ENCODE assay signal across 7 mouse cellular contexts in genomic region chr17:65613142-65613462, GRCm38 (mm10). TPM values are rescaled to one million over a fixed set of nuclear protein-coding genes. Genes with fewer than 3 reads are reported as not detected.
A peak's percentile ranks its signal among the peaks of the same experiment; 100 is the strongest.
DNase-seq lines count a peak whose midpoint lies in the region; ATAC-seq and TF ChIP-seq lines count a peak whose summit lies in the region.

No protein-coding gene starts in this region.

- no peak for TF ChIP-seq POLR2A in limb, embryonic 14.5 days (IDR thresholded peaks at IDR 0.05; ENCODE audit: borderline replicate concordance, extremely low read depth, insufficient read depth, insufficient read length)

- H3K9ac ChIP-seq in neural tube, embryonic 11.5 days (ENCODE audit: low read length), result peak overlapping the region; percentile 90
- peak overlapping the region; percentile 96 for H3K9ac ChIP-seq in limb, embryonic 14.5 days (ENCODE audit: low read depth, low read length, severe bottlenecking)
- H3K9ac ChIP-seq in stomach, embryonic 15.5 days, result peak overlapping the region; percentile 98

- 0% methylated on average over 19 of the region's 42 CpGs for WGBS in neural tube, embryonic 11.5 days
- WGBS in limb, embryonic 14.5 days, result 2% methylated on average over 28 of the region's 42 CpGs
- under 1% methylated on average over 38 of the region's 42 CpGs for whole genome bisulfite sequencing in stomach, embryonic 15.5 days

- H3K36me3 ChIP-seq in neural tube, embryonic 11.5 days (ENCODE audit: control insufficient read depth, insufficient read depth, low read length), result no peaks in the 10 kb centered on the region
- no peaks in the 10 kb centered on the region for H3K36me3 ChIP-seq in limb, embryonic 14.5 days (ENCODE audit: control insufficient read depth, insufficient read depth, low read length)
- H3K36me3 ChIP-seq in stomach, embryonic 15.5 days, result no peaks in the 10 kb centered on the region

- H3K9me3 ChIP-seq in neural tube, embryonic 11.5 days (ENCODE audit: control insufficient read depth, low read length), result no peaks in the 10 kb centered on the region
- no peaks in the 10 kb centered on the region for H3K9me3 ChIP-seq in limb, embryonic 14.5 days (ENCODE audit: control insufficient read depth, low read length)
- no peaks in the 10 kb centered on the region for H3K9me3 ChIP-seq in stomach, embryonic 15.5 days

- peak; percentile 65; the same call in 1 of the 2 replicates for ATAC-seq in neural tube, embryonic 11.5 days (ENCODE audit: insufficient read depth, low FRiP score, low TSS enrichment)
- ATAC-seq in erythroid progenitor cell, adult 5-6 weeks (replicated peaks; ENCODE audit: low FRiP score, poor library complexity, severe bottlenecking), result peak; percentile 1; the same call in 1 of the 2 replicates
- ATAC-seq in limb, embryonic 14.5 days (ENCODE audit: low FRiP score, low read depth), result peak; percentile 59
- peak; percentile 57 for ATAC-seq in stomach, embryonic 15.5 days (ENCODE audit: insufficient read depth, low FRiP score, low read depth)

- no peaks in the 10 kb centered on the region for H3K27me3 ChIP-seq in neural tube, embryonic 11.5 days (ENCODE audit: control insufficient read depth, insufficient read depth, low read length)
- H3K27me3 ChIP-seq in limb, embryonic 14.5 days (ENCODE audit: control insufficient read depth, insufficient read depth, low read length), result no peaks in the 10 kb centered on the region
- no peaks in the 10 kb centered on the region for H3K27me3 ChIP-seq in stomach, embryonic 15.5 days (replicated peaks)

- H3K27ac ChIP-seq in neural tube, embryonic 11.5 days (ENCODE audit: low read depth, low read length), result peak overlapping the region; percentile 96
- H3K27ac ChIP-seq in limb, embryonic 14.5 days (replicated peaks; ENCODE audit: low read depth, low read length), result peak overlapping the region; percentile 99
- H3K27ac ChIP-seq in stomach, embryonic 15.5 days, result peak overlapping the region; percentile 99

- no peak for DNase-seq in neural tube, embryonic 11.5 days (ENCODE audit: low spot score)
- DNase-seq in neural tube, embryonic 10.5 days (ENCODE audit: extremely low spot score, low spot score), result no peak
- no peak for DNase-seq in limb, embryonic 14.5 days (ENCODE audit: low spot score)
- no peak for DNase-seq in retina, embryonic 14.5 days (ENCODE audit: low spot score)
- no peak for DNase-seq in layer of hippocampus, postnatal 10 days (ENCODE audit: low spot score in 2 of 2)

- peak overlapping the region; percentile 48; the same call in 1 of the 2 replicates for H3K4me2 ChIP-seq in neural tube, embryonic 11.5 days (ENCODE audit: low read depth)
- H3K4me2 ChIP-seq in limb, embryonic 14.5 days (replicated peaks; ENCODE audit: low read depth, low read length, severe bottlenecking), result peak overlapping the region; percentile 71; the same call in 1 of the 2 replicates
- H3K4me2 ChIP-seq in stomach, embryonic 15.5 days, result peak overlapping the region; percentile 58; the same call in 1 of the 2 replicates

- peak overlapping the region; percentile 97 for H3K4me3 ChIP-seq in neural tube, embryonic 11.5 days (ENCODE audit: low read depth, low read length)
- peak overlapping the region; percentile 96 for H3K4me3 ChIP-seq in limb, embryonic 14.5 days (replicated peaks; ENCODE audit: low read length)
- H3K4me3 ChIP-seq in stomach, embryonic 15.5 days (replicated peaks), result peak overlapping the region; percentile 86

- peaks cover 12% of the 10 kb centered on the region; the same call in 1 of the 2 replicates for H3K4me1 ChIP-seq in neural tube, embryonic 11.5 days (ENCODE audit: control insufficient read depth, insufficient read depth, low read length)
- peaks cover 26% of the 10 kb centered on the region for H3K4me1 ChIP-seq in limb, embryonic 14.5 days (ENCODE audit: control insufficient read depth, insufficient read depth, low read length)
- H3K4me1 ChIP-seq in stomach, embryonic 15.5 days, result peaks cover 8% of the 10 kb centered on the region

RNA-seq across cellular contexts. Expression of gene Vapa, which starts 0.3 kb away (rescaled TPM):
- 248 and 259 TPM in 2 replicates for polyA plus RNA-seq in neural tube, embryonic 11.5 days (2014; fragmentation: Nextera tagmentation; extraction: Ambion mirVana)
- 39.3 and 51.6 TPM in 2 replicates for total RNA-seq in erythroid progenitor cell, adult 5-6 weeks (2015; ENCODE audit: low replicate concordance)
- total RNA-seq in erythroid progenitor cell, adult 5-6 weeks (2017; ENCODE audit: low replicate concordance), result 30.6 and 32.3 TPM in 2 replicates
- 53.0 and 57.7 TPM in 2 replicates for polyA plus RNA-seq in limb, embryonic 14.5 days (2012; rRNA removed)
- 192 and 196 TPM in 2 replicates for polyA plus RNA-seq in limb, embryonic 14.5 days (2014; fragmentation: Nextera tagmentation; extraction: Ambion mirVana)
- polyA plus RNA-seq in stomach, embryonic 15.5 days (2015; fragmentation: Nextera tagmentation; extraction: Ambion mirVana), result 204 and 207 TPM in 2 replicates
- total RNA-seq in layer of hippocampus, postnatal 10 days (2021), result 100 to 1,000 TPM; 153 to 164 TPM

RNA-seq across cellular contexts. Expression of gene Txndc2, which starts 28.9 kb away (rescaled TPM):
- polyA plus RNA-seq in neural tube, embryonic 11.5 days (2014; fragmentation: Nextera tagmentation; extraction: Ambion mirVana), result 0.12 TPM in 1 of 2 replicates, not detected in the other
- total RNA-seq in erythroid progenitor cell, adult 5-6 weeks (2015; ENCODE audit: low replicate concordance), result not detected in 2 replicates
- not detected in 2 replicates for total RNA-seq in erythroid progenitor cell, adult 5-6 weeks (2017; ENCODE audit: low replicate concordance)
- polyA plus RNA-seq in limb, embryonic 14.5 days (2012; rRNA removed), result 0.08 and 0.14 TPM in 2 replicates
- 0.10 and 0.22 TPM in 2 replicates for polyA plus RNA-seq in limb, embryonic 14.5 days (2014; fragmentation: Nextera tagmentation; extraction: Ambion mirVana)
- polyA plus RNA-seq in stomach, embryonic 15.5 days (2015; fragmentation: Nextera tagmentation; extraction: Ambion mirVana), result not detected in 2 replicates
- total RNA-seq in layer of hippocampus, postnatal 10 days (2021), result under 1 TPM; 0.18 to 0.32 TPM

Comparison
In these comparisons a context has a peak if more than half of its experiments do, and no peak if none do; other contexts are left out.
1. ATAC-seq: peak in every context shown above with its lines; median percentile 65 in neural tube, embryonic 11.5 days; 59 in limb, embryonic 14.5 days; 57 in stomach, embryonic 15.5 days; 1 in erythroid progenitor cell, adult 5-6 weeks.